Mouse (Mus musculus) erythroblast, embryonic 14.5 days (primary cell): ENCODE data around the gene Hsd17b3.

ENCODE experiments used
- GATA1 ChIP-seq: IDR thresholded peaks from 2 replicates; pipeline ENCODE4 v1.6.1; 2012; ENCODE audit warnings: low read length, inconsistent platforms, mixed read lengths
- TAL1 ChIP-seq: IDR thresholded peaks from 3 replicates; pipeline ENCODE4 v1.6.1; 2012; ENCODE audit warnings: low read length, inconsistent platforms, mixed read lengths

GRCm38 (mm10) chr13:64011157-64011556 is 77.9 kb downstream of the Hsd17b3 start:
- TF ChIP-seq GATA1: no peak
- no peak for TF ChIP-seq TAL1
